Mouse (Mus musculus): ENCODE measurements around the gene Gm6509.
"Not testable (repeated sequence)": the region's sequence is repeated elsewhere in the genome, so short reads cannot be mapped to it uniquely, and the experiment has no call there.

The Gm6509 gene

DNA sequence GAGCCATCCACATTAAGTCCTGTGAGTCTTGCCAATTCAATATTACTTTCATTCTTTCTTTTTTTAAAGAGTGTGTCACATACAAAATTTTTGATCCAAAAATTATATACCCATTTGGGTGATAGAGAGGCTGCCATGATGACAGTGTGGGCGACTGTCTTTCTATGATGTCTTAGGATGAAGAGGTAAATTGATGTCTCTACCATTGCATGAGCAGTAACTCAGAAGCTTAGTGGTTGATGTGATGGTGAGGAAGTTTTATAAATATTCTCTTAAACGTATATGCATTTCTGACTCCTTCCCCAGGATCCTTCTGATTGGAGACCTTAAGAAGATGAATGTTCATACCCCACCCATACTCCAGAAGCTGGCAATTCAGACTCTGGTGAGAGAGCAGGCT is at the start of gene Gm6509:
Gene Gm6509, plus strand, starts transcription at position 301 of the 400 bp plus-strand sequence.
- DNase-seq = not testable (repeated sequence)

DNA sequence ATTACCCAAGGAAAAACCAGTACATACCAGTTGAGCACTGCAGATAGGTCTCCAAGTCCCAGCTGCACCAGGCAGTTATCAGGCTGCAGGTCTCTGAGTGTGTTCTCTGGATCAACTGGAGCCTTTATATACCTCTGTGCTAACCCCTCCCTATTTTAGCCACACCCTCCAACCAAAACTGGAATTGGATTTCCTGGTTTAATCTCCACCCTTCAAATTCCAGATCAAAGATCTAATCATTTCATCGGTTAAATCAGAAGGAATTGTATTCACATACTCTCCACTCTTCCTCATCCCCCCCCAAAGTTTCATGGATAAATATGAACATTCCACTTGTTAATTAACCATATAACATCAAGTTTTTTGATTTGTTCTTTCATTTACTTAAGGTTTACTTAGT is 7.5 kb upstream of the Gm6509 start, which contains the start of gene Gm3147:
Gene Gm3147, minus strand, starts transcription at position 101 of the 400 bp plus-strand sequence.
- DNase-seq = not testable (repeated sequence)

GRCm38 (mm10) chr5:94648082-94648481 is 24.3 kb downstream of the Gm6509 start, which contains the start of gene Gm6205:
TSS of gene Gm6205 (plus strand) at chr5:94648382.
- DNase-seq = not testable (repeated sequence)

Data from kidney, postnatal 25 days (tissue).